Mouse (Mus musculus) naive thymus-derived CD4-positive, alpha-beta T cell, adult 2 months (primary cell): ENCODE measurements around the gene Grm7.

Experiments
- DNase-seq: peaks from one replicate; pipeline ENCODE4 v3.0.0-alpha.2; 2011; ENCODE audit warnings: low read depth

Gene Grm7

DNA sequence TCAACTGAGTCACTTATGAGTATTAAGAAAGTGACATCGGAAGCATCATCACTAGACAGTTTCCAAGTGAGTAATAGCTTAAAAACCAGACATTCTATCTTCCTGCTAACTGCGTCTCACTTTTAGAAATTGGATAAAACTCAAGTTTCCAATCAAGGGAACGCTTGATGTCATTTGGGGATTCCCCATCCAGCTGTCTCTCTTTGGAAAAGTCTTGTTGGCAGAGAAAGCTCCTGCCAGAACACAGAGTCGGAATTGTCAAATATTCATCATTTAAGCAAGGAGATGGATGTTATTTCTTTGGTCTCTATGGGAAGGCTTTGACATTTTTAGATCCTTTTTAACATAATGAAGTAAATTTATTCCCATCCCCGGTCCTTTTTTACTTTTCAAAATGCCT, 336.6 kb downstream of the Grm7 start:
- no peak for DNase-seq

DNA sequence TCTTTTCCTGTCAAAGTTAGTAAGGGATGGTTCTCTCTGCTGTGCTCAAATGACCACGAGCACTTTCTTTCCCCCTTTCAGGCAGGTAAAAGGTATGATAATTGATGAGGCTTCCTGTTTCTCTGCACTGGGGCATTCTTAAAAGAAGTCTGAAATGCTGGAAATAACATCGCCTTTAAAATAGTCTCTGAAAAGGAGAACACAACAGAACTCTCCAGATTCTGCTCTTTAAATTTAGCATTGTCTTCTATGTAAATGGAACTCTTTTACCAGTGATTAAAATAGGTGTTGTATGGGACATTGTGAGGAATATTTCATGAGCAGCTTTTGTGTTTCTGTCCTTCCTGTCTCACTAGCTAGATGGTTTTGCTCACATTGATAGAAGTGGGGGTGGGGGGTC, 393.7 kb downstream of the Grm7 start:
- DNase-seq: no peak

DNA sequence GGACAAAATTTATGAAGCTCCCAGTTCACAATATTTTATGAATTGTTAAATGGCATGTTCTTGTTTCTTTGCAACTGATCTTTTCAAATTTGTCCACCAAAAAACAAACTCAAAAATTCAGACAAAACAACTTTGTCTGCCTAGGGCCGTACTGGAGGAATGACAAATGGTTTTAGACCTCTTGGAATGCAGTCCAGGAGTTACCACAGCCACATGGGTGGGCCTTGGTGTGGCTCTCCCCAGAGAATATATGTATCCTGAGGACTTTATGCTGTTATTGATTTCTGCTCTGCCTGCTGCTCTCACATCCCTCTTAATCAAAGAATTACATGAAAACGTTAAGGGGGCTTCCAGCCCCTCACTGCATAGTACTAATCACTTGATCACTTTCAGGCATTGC, 400.5 kb downstream of the Grm7 start:
- no peak for DNase-seq

DNA sequence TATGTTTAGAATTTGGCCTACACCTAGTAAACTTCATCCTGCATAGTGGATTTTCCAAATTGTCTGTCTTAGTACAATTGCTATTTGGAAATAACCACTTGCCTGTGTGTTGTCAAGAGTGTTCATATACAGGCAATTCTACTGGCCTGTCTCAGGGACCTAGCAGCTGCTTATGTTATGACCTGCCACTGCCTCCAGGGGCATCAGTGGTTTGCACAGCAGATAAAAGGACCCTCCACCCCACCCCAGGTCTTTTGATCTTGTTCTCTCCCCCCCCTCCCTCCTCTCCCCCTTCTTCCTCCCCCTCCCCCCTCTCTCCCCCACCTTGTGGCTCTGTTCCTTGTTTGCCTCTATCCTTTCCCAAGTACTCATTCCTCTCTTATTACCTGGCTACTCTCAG, 403.9 kb downstream of the Grm7 start:
- DNase-seq: no peak

DNA sequence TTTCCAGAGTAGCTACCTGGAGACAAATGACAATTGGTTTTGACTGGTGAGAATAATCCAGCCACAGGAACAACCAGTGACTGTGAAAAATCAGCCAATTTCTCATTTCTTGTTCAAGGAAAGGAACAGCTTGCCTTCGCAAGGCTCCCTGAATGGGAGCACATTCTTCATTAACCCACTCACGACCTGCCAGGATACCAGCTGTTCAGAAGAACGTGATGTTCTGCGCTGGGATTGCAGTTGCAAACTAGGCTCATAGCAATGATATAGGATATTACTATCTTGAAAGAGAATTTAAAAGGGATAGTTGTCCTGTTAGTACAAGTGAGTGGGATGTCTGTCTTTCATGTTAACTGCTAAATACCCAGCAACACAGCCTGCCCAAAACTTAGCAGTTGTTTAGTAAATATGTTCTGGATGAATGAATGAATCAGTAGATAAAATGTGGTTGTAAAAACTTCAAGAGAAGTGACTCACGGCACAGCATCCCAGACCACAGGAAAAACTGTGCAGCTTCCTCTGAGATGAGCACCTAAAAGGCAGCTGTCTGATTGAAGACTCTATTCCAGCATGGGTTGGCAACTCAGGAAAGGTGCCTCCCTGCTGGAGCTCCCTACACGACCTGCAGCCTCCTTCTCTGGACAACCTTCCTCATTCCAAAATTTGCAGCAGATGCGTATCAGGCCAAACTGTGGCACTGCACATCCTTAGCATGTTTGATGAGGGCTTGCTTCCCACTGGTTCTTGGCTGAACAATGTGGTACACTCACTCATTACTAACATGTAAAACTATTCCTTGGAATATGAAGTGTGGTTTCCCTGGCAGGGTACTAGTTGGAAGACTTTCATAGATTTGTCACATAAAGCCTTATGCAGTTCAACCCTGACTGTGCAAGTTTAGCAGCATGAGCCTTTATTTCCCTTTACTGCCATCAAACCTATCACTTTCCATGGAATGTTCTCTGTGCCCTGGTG, 408.9 kb downstream of the Grm7 start:
- DNase-seq: no peak

DNA sequence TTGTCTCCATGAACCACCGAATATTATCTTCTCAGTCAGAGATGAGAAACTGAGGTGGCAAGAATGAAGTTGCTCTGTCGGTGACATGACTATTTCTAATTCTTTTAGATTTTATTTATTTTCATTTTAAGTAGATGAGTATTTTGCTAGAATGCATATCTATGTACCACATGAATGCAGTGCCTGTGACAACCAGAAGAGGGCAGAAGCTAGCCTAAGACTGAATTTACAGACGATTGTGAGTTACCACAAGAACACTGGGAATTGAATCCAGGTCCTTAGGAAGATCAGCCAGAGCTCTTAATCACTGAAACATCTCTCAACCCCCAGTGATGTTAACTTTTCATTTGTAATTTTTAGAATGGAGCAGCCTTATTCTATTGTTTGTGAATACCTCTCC, 412.4 kb downstream of the Grm7 start:
- no peak for DNase-seq

DNA sequence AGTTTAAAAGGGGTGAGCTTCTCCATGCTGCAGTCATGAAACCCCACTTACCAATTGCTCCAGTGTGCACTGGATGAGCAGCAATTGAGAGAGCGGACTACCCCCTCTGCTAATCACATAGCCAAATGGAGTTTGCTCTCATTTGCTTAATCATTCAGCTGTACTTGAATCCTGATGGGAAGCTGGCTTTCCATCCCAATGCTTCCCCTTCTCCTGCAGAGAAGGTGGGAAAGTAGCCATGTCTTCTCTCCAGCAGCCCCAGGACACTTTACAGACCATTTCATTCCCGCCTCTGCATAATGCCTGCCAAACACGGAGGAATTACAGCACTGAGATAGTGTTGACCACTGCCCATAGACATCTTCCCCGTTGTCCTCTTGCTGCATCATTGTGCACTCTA, 414.6 kb downstream of the Grm7 start:
- no peak for DNase-seq

DNA sequence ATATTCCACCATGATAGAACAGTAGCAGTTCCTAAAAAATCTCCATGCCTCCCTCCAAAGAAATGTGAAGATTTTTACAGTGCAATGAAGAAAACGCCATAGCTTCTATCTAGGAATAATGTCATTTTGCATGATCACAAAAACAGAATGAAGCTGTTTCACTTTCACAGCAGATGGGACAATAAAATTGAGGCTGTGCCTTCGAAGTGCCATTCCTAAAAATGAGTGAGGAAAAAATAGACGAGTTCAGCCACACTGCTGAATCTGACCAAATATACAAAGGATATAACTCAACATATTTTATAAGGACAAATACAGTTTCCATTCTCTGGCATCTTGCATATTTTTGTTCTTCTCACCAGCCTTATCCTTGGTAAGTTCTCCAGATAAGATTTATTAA, 439.2 kb downstream of the Grm7 start:
- DNase-seq: no peak

DNA sequence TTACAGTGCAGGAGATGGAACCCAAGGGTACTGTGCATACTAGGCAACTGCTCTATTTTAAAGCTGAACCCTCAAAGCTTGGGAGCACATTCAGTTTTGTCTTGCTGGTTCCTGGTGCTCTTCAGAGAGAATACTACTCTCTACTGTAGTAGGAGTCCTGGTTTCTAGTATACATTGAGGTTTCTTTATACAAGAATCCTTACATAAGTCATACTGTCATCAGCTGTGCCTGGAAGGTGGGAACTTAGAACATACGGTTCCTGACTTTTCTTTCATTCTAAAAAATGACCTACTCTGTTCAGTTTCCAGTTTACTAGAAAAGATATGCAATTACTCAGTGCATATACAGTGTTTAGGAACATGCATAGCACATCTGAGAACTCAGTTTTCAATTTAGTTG, 449.4 kb downstream of the Grm7 start:
- no peak for DNase-seq

DNA sequence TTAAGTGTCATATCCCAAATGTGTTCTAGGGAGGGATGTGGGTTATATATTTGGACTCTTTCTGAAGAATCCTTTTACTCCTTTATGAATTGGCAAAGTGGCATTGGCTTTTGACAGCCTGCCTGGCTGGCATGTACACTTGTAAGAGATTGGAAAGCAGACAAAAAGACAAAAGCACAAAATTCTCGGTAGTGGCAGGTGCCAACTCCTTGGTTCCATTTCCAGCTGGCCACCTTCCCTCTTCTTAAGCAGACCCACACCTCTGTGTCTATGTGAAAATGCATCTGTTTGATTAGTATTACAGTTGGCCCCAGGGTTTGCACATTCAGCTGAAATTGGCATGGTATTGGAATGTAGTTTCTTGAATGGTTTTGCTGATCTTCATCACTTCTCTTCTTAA, 460.1 kb downstream of the Grm7 start:
- no peak for DNase-seq

DNA sequence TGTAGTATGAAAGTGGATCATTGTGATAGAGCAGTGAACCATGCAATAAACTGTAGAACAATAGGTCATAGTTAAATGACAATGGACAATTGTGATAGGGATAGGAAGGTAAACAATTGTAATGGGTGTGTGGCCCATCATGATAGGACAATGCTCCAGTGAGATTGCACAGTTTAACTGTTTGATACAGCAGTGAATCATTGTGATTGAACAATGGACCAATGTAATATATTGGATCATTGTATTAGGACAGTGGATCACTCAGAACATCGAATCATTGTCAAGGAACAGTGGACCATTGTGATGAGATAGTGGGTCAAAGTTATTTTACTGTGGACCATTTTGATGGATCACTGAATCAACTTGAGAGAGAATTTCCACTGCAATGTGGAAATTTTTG, 515.7 kb downstream of the Grm7 start:
- no peak for DNase-seq

DNA sequence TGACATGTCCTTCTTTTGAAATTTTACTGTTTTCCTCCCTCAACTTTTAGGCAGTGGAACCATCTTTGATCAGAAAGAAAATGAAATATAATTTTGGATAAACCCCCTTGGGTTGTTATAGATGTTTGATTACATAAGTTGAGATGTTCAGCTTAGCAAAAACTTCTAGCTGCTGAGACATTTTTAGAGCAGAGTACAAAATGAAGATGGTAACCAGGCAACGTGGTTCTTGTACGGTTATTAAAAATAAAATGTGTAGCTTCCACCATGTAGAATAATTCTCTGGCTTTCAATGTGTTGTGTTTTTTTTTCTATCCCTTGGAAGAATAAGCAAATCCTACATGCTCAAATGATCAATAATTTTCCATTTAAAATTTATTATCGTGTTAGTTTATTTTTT, 550.0 kb downstream of the Grm7 start:
- no peak for DNase-seq

DNA sequence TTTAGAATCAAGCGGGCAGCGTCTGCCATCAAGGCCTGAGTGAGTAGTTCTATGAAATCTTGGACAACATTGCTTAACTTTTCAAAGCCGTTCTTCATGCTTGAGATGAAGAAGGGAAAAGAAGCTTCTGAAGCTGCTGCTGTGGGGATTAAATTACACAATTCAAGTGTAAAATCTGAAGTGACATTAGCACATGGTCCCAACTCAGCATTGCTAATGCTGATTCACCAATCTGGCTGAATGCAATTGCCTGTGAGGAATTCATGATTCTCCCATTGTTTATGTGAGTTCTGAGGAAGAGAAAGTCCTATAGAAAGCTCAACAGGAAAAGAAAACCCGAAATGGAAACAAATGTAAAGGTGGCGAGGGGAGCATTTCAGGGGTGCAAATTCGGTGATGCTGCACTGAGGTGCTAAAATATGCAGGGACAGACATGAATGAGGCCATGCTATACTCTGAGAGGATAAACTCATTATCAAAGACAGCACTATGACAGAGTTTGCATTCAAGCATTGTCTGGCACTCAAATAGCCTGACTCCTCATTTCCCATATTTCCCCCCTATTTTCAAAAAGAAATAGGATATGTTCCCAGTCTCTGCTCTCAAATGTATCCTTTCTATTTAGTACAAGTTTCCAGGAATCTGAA, 575.8 kb downstream of the Grm7 start:
- no peak for DNase-seq

DNA sequence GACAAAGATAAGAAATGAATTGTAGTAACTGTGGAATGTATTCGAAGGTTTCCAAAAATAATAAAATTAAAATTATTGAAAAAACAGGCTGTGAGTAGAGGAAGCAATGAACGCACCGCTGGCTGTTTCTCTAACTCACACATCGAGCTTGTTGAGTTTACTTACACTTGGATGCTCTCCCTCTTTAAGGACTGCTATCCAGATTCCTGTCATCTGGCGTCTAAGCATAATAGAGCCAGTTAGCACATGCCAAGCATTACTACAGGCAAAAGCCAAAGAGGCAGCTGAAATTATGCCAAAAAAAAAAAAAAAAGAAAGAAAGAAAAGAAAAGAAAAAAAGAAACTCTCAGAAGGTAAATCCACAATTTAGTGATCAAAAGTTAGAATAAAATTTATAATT, 609.8 kb downstream of the Grm7 start:
- DNase-seq: no peak

DNA sequence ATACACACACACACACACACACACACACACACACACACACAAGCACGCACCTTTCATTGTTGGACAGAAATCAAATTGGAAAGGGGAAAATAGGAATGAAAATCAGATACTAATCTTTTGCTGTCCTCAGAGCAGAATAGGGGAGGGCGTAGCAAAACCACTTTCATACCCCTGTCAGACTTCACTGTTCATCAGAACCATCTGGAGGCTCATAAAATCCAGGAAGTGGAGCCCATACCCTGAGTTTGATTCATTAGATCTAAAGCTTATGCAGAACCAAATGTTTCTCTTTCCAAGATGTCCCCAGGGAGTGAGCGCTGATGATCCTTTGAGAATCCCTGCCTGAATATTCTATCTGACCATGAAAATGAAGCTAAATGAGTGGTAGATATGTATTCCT, 611.6 kb downstream of the Grm7 start:
- no peak for DNase-seq

DNA sequence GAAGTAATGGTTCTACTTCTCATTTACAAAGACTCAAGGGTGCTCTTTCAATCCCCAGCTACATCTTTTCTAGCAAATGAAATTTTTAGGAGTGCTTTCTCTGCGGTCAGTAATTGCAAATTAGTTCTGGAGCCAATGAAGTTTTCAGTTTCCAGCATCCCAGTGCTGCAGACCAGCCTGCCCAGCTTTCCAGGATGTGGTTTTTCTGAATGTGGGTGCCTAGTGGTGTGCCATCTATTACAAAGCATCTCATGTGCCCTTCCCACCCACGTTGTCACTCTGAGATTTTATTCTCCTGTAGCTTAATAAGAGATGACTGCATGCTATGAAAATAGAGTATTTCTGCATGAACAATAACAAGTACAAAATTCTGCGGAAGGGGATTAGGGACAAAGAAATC, 612.9 kb downstream of the Grm7 start:
- DNase-seq: no peak

DNA sequence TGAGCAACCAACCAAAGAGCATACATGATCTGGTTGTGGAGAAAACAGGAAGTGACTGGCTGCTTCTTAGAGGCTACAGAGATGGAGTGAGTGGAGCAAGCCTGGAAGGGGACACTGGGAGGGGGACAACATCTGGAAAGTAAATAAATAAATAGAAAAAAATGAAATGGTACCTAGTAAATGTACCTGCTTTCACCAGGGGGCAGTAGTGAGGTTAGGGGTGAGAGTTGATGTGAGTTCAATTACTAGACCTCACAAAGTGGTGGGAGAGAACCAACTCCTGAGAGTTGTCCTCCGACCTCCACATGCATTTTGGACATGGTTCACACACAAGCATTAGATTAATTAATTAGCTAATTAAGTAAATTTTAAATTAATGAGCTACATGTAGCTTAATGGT, 615.8 kb downstream of the Grm7 start:
- no peak for DNase-seq

DNA sequence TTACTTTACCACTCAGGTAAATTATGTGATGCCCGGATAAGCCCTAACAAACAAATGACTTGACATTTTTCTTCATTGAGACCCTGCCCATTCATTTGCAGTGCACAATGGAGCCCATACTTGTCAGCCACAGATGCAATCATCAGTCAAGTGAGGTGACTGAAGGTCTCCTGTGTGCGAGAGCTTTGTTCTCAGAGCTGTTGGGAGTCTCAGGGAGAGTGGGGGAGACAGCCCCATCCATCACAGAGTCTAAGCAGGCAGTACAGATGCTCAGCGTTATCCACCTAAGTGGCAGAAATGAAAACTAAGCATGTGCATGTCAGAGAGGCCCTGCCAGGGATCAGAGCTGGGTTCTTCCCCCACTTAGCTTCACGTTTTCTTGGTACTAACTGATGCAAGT, 631.3 kb downstream of the Grm7 start:
- DNase-seq: no peak

DNA sequence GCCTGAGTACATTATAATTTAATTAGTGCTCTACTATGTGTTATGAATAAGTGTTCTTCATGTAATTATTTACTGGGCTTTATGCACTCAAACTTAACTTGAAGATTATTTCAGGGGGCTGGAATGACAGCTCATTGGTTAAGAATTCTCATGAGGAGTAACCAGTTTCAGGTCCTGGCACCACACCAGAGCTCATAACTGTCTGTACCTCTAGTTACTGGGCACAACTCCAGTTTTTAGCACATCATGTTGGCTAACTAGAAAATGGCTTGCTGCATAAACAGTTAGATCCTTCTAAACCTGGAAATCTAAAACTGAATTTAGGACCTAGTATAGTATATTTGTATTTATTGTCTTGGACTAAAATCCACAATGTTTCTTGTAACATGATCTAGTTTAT, 633.1 kb downstream of the Grm7 start:
- no peak for DNase-seq

DNA sequence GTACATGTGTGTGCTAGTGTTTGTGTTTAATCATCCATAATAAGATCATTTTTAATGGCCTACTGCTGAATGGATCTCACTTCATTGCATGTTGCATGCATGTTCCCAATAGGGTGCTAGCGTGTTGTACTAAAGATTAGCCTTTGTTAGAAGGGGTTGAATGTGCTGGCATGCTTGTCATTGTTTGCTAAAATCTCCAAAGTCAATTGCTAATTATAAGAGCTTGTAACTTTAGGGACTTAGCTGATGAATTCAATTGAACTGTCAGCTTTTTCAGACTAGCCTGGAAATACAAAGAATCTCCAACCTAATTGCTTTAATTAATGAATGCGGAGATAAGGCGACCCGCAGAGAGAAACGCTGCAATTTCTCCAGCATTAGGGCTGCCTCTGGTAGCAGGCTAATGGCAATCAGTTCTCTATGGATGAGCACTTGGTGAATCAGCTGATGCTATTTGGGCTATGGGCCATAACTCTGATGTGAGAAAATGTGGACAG, 648.2 kb downstream of the Grm7 start:
- DNase-seq: no peak

DNA sequence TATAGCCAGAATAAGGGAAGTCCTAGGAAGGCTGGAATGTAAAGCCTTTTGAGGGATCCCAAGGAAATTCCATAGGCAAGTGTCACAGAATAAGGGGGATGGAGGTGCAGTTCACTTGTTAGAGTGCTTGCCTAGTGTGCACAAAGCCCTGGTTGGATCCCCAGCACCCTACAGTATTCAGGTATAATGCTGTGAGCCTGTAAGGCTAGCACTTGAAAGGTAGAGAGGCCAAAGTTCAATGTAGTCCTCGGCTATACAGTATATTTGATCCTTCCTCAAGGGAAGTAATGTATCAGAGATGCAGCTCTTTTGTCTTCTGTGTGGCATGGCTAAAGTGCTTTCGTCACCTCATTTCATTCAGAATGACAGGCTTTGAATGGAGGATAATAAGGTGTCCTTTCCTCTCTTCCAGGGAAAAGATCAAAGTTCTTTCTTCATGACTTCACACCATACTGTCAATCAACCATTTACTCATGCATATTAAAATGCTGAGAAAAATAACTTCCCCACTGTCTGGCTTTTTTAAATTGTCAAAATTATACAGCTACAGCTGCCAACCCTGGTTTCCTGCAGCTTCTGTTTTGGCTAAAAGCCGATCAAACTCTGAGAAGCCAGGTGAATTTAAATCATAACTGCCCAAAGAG, 658.7 kb downstream of the Grm7 start:
- DNase-seq: no peak

DNA sequence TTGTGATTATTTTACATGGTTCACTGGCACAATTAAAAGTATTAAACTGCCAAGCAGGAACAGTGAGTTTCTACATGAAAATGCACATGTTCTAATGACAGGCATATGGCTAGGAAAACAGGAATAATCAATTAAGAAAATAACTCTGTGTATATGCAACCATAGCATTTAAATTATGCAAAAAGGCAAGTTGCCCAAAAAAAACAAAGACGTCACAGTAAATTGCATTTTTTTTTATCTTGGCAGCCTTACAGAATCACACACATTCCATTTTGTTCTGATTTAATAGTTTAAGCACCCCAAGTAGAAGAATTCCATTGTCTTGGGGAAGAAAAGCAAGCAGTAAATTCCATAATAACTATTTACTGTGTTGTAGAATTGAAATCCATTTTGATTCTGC, 716.3 kb downstream of the Grm7 start:
- no peak for DNase-seq

DNA sequence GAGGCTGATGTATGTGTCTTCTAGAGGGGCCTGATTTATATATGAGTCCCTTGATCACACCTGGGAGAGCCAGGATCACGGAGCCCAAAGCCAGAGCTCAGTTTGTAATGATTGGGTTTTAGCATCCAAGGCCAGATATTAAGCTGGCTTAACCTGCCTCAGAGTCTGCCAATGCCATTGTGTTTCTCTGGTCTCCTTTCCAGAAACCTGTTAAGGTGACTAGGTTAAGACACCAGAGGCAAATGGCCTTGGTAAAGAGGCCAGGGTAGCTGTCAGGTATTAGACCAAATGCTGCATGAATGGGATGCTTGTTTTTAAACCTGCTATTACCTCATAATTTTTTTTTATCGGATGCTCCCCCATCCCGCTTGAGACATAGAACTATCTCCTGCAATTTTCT, 722.7 kb downstream of the Grm7 start:
- no peak for DNase-seq
